Mouse (Mus musculus) megakaryocyte, embryonic 14.5 days (primary cell): ENCODE measurements around the gene Chuk.

Experiments
- FLI1 ChIP-seq: IDR thresholded peaks from 2 replicates; pipeline ENCODE4 v1.6.1; 2012; ENCODE audit warnings: low read length, inconsistent platforms, mixed read lengths
- GATA1 ChIP-seq: IDR thresholded peaks from 3 replicates; pipeline ENCODE4 v1.6.1; 2012; ENCODE audit warnings: mixed read lengths, low read length, inconsistent platforms, borderline replicate concordance

GRCm38 (mm10) chr19:44076457-44076856, 30.8 kb downstream of the Chuk start:
- TF ChIP-seq GATA1, result no peak
- no peak for TF ChIP-seq FLI1
